Mouse (Mus musculus) C2C12 (cell line): ENCODE results near the gene Tom1l1. TPM values are rescaled to one million over a fixed set of nuclear protein-coding genes. Genes with fewer than 3 reads are reported as not detected.

Source experiments
- H3K27me3 ChIP-seq: one replicate; pipeline ENCODE4 v1.6.1; 2011; ENCODE audit not compliant: control insufficient read depth, insufficient read depth, insufficient read length
- H3K36me3 ChIP-seq: one replicate; pipeline ENCODE4 v1.6.1; 2011; ENCODE audit not compliant: control insufficient read depth, insufficient read depth
- H3K4me3 ChIP-seq: one replicate; pipeline ENCODE4 v1.5.1; 2011; ENCODE audit warnings: mild to moderate bottlenecking, control low read depth; ENCODE audit not compliant: poor library complexity, insufficient read depth, severe bottlenecking
- H3K79me2 ChIP-seq: one replicate; pipeline ENCODE4 v1.6.1; 2011; ENCODE audit not compliant: control insufficient read depth, insufficient read depth
- H3K79me3 ChIP-seq: one replicate; pipeline ENCODE4 v1.6.1; 2011; ENCODE audit warnings: low read depth, control low read depth
- H3ac ChIP-seq: one replicate; pipeline ENCODE3; 2011; ENCODE audit warnings: low read depth; ENCODE audit not compliant: control insufficient read depth, insufficient read length
- CEBPB ChIP-seq: IDR thresholded peaks from one replicate; pipeline ENCODE4 v1.6.1; 2011; ENCODE audit warnings: low read depth, mild to moderate bottlenecking, control low read depth, moderate library complexity
- CTCF ChIP-seq: IDR thresholded peaks from one replicate; pipeline ENCODE4 v1.5.1; 2011; ENCODE audit not compliant: control insufficient read depth, insufficient read depth, insufficient read length
- FOSL1 ChIP-seq: IDR thresholded peaks from one replicate; pipeline ENCODE4 v1.8.0; 2011; ENCODE audit warnings: mild to moderate bottlenecking, low read length; ENCODE audit not compliant: poor library complexity, insufficient read depth, severe bottlenecking
- MAX ChIP-seq: IDR thresholded peaks from one replicate; pipeline ENCODE4 v1.6.1; 2011; ENCODE audit warnings: mild to moderate bottlenecking, control low read depth
- MYOD1 ChIP-seq: IDR thresholded peaks from one replicate; pipeline ENCODE4 v1.6.1; 2011; ENCODE audit warnings: low read depth; ENCODE audit not compliant: control insufficient read depth, insufficient read length
- MYOG ChIP-seq: IDR thresholded peaks from one replicate; pipeline ENCODE4 v1.6.1; 2011; ENCODE audit not compliant: control insufficient read depth, insufficient read length; ENCODE audit errors: extremely low read depth
- USF1 ChIP-seq: IDR thresholded peaks from one replicate; pipeline ENCODE4 v1.6.1; 2011; ENCODE audit warnings: low read depth, mild to moderate bottlenecking, control low read depth, moderate library complexity
- polyA plus RNA-seq: library from polyadenylated mRNA; unstranded; fragments of >200 nt; fragmentation: generic; extraction: Trizol; gene quantifications from one replicate; pipeline ENCODE4 v1.2.1, GENCODE M21; 2012; ENCODE audit warnings: missing spikeins

Tom1l1 gene
- polyA plus RNA-seq, 1 experiment: 1.0 TPM

- Histone ChIP-seq H3ac (no peak overlapping the region), H3K27me3 (no peaks in the 10 kb centered on the region), H3K79me3 (peaks cover 1% of the 10 kb centered on the region), H3K36me3 (peaks cover 16% of the 10 kb centered on the region), H3K4me3 (no peak overlapping the region), H3K79me2 (no peaks in the 10 kb centered on the region)
- TF ChIP-seq USF1 (no peak), MAX (no peak), CEBPB (no peak), CTCF (no peak), MYOD1 (no peak), MYOG (no peak), FOSL1 (no peak)
These were observed 65.7 kb downstream of the Tom1l1 start for GRCm38 (mm10) chr11:90622500-90622899.

GRCm38 (mm10) chr11:90622044-90622443 is 66.1 kb downstream of the Tom1l1 start:
- Histone ChIP-seq H3K79me2 (no peaks in the 10 kb centered on the region), H3K36me3 (peaks cover 16% of the 10 kb centered on the region), H3K4me3 (no peak overlapping the region), H3ac (no peak overlapping the region), H3K27me3 (no peaks in the 10 kb centered on the region), H3K79me3 (peaks cover 1% of the 10 kb centered on the region)
- TF ChIP-seq FOSL1: no peak
- TF ChIP-seq MAX: no peak
- no peak for TF ChIP-seq CEBPB
- no peak for TF ChIP-seq MYOD1
- TF ChIP-seq CTCF: no peak
- no peak for TF ChIP-seq USF1
- no peak for TF ChIP-seq MYOG

- Histone ChIP-seq H3ac (no peak overlapping the region), H3K79me3 (no peaks in the 10 kb centered on the region), H3K36me3 (peaks cover 36% of the 10 kb centered on the region), H3K79me2 (no peaks in the 10 kb centered on the region), H3K27me3 (no peaks in the 10 kb centered on the region), H3K4me3 (no peak overlapping the region)
- no peak for TF ChIP-seq FOSL1
- no peak for TF ChIP-seq MAX
- TF ChIP-seq CTCF: no peak
- no peak for TF ChIP-seq USF1
- TF ChIP-seq CEBPB: no peak
- no peak for TF ChIP-seq MYOG
- TF ChIP-seq MYOD1: no peak
These were observed 71.7 kb downstream of the Tom1l1 start for GRCm38 (mm10) chr11:90616431-90616830.

- Histone ChIP-seq H3K4me3 (no peak overlapping the region), H3K36me3 (peaks cover 34% of the 10 kb centered on the region), H3ac (no peak overlapping the region), H3K79me2 (no peaks in the 10 kb centered on the region), H3K79me3 (no peaks in the 10 kb centered on the region), H3K27me3 (no peaks in the 10 kb centered on the region)
- TF ChIP-seq MYOG: no peak
- TF ChIP-seq MAX: no peak
- TF ChIP-seq MYOD1: no peak
- no peak for TF ChIP-seq CEBPB
- TF ChIP-seq USF1: no peak
- no peak for TF ChIP-seq FOSL1
- TF ChIP-seq CTCF: no peak
These were observed 73.4 kb downstream of the Tom1l1 start for GRCm38 (mm10) chr11:90614743-90615142.

GRCm38 (mm10) chr11:90612118-90612517 is 76.0 kb downstream of the Tom1l1 start:
- Histone ChIP-seq H3K4me3 (no peak overlapping the region), H3ac (no peak overlapping the region), H3K79me2 (no peaks in the 10 kb centered on the region), H3K36me3 (peaks cover 24% of the 10 kb centered on the region), H3K79me3 (no peaks in the 10 kb centered on the region), H3K27me3 (no peaks in the 10 kb centered on the region)
- no peak for TF ChIP-seq CEBPB
- TF ChIP-seq MYOD1: no peak
- TF ChIP-seq USF1: no peak
- TF ChIP-seq MYOG: no peak

- TF ChIP-seq MAX: no peak
- TF ChIP-seq MYOG: no peak
- no peak for TF ChIP-seq MYOD1
- no peak for TF ChIP-seq CEBPB
- no peak for TF ChIP-seq USF1
- TF ChIP-seq CTCF: no peak
- no peak for TF ChIP-seq FOSL1
- Histone ChIP-seq H3K4me3 (no peak overlapping the region), H3K79me3 (no peaks in the 10 kb centered on the region), H3K79me2 (no peaks in the 10 kb centered on the region), H3K27me3 (no peaks in the 10 kb centered on the region), H3K36me3 (peaks cover 50% of the 10 kb centered on the region), H3ac (no peak overlapping the region)
These were observed 85.1 kb downstream of the Tom1l1 start for GRCm38 (mm10) chr11:90603066-90603465.
